Mouse (Mus musculus) embryonic facial prominence, embryonic 15.5 days (tissue): Measurements from ENCODE around the gene Acbd6. TPM values are rescaled to one million over a fixed set of nuclear protein-coding genes. Genes with fewer than 3 reads are reported as not detected.

Experiments used
- ATAC-seq: fragments of 200-750 bp; cut with Nextera tagmentation; 2 replicates; pipeline ENCODE4 v1.8.0; 2017; ENCODE audit warnings: low read depth, moderate TSS enrichment; ENCODE audit not compliant: insufficient number of reproducible peaks, low FRiP score, low TSS enrichment
- H3K27ac ChIP-seq: fragments of 300-500 bp; sonication (generic); replicated peaks from 2 replicates; pipeline ENCODE4 v1.5.1; 2015; ENCODE audit warnings: mild to moderate bottlenecking, inconsistent platforms
- H3K27me3 ChIP-seq: fragments of 300-500 bp; sonication (generic); 2 replicates; pipeline ENCODE4 v1.6.1; 2015; ENCODE audit warnings: inconsistent platforms
- H3K36me3 ChIP-seq: fragments of 300-500 bp; sonication (generic); 2 replicates; pipeline ENCODE4 v1.6.1; 2015; ENCODE audit warnings: mild to moderate bottlenecking, inconsistent platforms
- H3K4me1 ChIP-seq: fragments of 300-500 bp; sonication (generic); 2 replicates; pipeline ENCODE4 v1.6.1; 2015; ENCODE audit warnings: inconsistent platforms
- H3K4me2 ChIP-seq: fragments of 300-500 bp; sonication (generic); replicated peaks from 2 replicates; pipeline ENCODE4 v1.6.1; 2015; ENCODE audit warnings: mild to moderate bottlenecking, inconsistent platforms
- H3K4me3 ChIP-seq: fragments of 300-500 bp; sonication (generic); replicated peaks from 2 replicates; pipeline ENCODE4 v1.5.1; 2015; ENCODE audit warnings: mild to moderate bottlenecking, inconsistent platforms
- H3K9ac ChIP-seq: fragments of 300-500 bp; sonication (generic); 2 replicates; pipeline ENCODE4 v1.6.1; 2015; ENCODE audit warnings: inconsistent platforms
- H3K9me3 ChIP-seq: fragments of 300-500 bp; sonication (generic); replicated peaks from 2 replicates; pipeline ENCODE4 v1.6.1; 2016; ENCODE audit warnings: inconsistent platforms
- WGBS: fragments of 180-500 bp; shearing (Covaris S2); methylation state at CpG from one replicate; pipeline ENCODE4 v1.1.7; 2015; 5-methylcytosine and 5-hydroxymethylcytosine counted together
- polyA plus RNA-seq: library from polyadenylated mRNA; unstranded; fragments of >200 nt; fragmentation: Nextera tagmentation; extraction: Ambion mirVana; gene quantifications from 2 replicates; pipeline ENCODE4 v1.2.1, GENCODE M21; 2015

Acbd6 gene
- polyA plus RNA-seq, 1 experiment from 2014 or later = 77.4 TPM

DNA sequence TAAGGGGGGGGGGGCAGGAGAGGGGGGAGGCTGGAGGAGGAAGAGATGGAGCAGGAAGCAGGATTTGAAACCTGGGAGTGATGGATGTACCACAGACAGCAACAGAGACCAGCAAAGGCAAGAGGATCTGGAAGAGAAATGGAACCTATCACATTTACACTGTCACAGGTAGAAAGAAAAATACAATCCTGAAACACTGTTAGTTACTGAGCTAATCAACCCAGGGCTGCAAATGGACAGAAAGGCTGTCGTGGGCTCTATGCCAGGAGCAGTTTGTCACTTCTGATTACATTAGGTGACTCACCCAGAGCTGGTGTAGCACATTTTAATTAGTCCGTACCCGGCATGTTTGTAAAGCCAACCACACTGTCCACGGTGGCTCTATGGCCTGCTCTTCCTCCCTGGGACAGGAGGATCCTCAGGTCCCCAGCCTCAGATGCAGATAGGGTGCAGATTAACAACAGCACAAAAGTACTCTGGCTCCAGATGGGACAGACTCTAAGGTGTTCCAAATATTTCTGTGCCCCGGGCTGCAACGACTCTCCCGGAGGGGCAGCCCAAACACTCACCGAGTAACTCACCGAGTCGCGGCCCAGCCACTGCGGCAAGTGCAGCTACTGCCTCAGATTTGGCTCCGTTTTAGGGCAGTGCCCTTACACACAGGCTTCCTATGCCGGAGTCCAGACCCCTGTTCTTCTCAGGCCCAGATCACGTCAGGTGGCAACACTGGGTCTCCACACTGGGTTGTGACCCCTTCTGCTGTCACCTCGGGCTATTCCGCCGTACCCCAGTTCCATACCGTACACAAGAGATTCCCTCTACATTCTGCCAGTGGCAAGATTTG is 28.6 kb upstream of the Acbd6 start:
- no peak overlapping the region for H3K9ac ChIP-seq
- H3K9me3 ChIP-seq = no peaks in the 10 kb centered on the region
- peaks cover 27% of the 10 kb centered on the region for H3K4me1 ChIP-seq
- H3K4me2 ChIP-seq = no peak overlapping the region
- H3K4me3 ChIP-seq = no peak overlapping the region
- H3K36me3 ChIP-seq = no peaks in the 10 kb centered on the region
- WGBS = 61% methylated on average over 19 of the region's 19 CpGs
- H3K27ac ChIP-seq = no peak overlapping the region
- no peaks in the 10 kb centered on the region for H3K27me3 ChIP-seq
- no peak for ATAC-seq

DNA sequence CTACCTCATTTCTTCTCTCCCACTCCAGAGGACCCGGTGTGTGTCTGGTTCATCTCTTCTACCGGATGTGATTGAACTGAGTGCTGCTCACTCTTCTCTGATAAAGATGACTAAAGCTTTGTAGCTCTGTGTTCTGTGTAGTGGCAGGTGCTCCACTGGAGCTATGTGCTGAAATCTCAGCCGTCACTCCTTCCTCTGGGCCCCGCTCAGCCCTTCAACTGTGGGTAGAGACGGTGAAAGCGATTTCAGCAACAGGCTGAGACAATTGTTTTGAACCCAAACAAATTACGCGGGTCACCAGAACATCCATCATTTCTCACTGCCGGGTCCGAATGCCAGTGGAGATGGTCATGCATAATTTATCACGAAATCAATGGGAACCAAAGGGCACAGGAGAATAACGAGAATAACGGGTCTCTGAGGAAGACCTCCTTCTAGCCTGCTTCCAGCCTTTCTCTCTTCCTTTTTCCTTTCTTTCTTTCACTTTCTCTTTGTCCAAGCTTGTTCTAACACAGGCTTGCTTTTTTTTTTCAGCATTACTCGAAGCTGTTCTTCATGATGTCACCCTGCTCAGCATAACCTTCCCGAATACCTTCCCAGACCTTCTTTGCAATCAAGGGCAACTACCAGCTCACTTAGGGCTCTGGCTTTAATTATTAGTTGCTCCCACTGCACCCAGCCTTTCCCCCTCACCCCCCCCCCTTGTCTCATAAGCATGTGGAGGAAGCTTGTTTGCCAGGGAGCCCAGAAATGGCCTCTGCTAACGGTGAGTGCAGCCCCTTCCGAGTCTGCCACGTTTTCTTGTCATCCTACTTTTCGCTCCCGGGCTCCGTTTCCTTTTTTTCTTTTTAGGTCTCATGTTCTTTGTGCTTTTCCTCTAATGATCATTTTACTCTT is 27.1 kb upstream of the Acbd6 start:
- H3K4me2 ChIP-seq = peak overlapping the region; percentile 15; the same call in 1 of the 2 replicates

DNA sequence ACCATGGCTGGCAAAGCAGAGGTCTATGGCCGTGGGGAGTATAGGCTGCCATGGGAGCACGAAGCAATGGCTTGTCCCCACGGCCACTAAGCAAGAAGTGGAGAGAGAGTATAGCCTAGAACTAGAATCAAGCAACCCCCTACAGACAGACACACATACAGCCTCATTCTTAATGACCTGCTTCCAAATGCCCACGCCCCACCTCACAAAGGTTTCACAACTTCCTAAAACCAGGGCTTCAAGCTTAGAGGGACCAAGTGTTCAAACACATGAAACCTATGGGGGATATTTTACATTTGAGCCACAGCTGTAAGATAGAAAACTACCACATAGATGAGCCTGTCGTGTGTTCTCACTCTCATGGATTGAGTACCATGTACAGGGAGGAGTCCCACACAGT is 25.5 kb upstream of the Acbd6 start:
- no peaks in the 10 kb centered on the region for H3K9me3 ChIP-seq
- H3K27ac ChIP-seq = no peak overlapping the region
- no peak overlapping the region for H3K4me2 ChIP-seq
- no peak overlapping the region for H3K9ac ChIP-seq
- H3K36me3 ChIP-seq = no peaks in the 10 kb centered on the region
- H3K4me3 ChIP-seq = no peak overlapping the region
- H3K27me3 ChIP-seq = no peaks in the 10 kb centered on the region
- 85% methylated on average over 5 of the region's 5 CpGs for WGBS
- ATAC-seq = no peak
- H3K4me1 ChIP-seq = peaks cover 20% of the 10 kb centered on the region

More for the DNA sequence above, 27.1 kb upstream of the Acbd6 start:
- WGBS = 48% methylated on average over 21 of the region's 21 CpGs
- Histone ChIP-seq H3K36me3 (no peaks in the 10 kb centered on the region), H3K4me3 (no peak overlapping the region), H3K27me3 (no peaks in the 10 kb centered on the region), H3K9ac (no peak overlapping the region), H3K27ac (no peak overlapping the region), H3K4me1 (peaks cover 27% of the 10 kb centered on the region), H3K9me3 (no peaks in the 10 kb centered on the region)
- no peak for ATAC-seq

DNA sequence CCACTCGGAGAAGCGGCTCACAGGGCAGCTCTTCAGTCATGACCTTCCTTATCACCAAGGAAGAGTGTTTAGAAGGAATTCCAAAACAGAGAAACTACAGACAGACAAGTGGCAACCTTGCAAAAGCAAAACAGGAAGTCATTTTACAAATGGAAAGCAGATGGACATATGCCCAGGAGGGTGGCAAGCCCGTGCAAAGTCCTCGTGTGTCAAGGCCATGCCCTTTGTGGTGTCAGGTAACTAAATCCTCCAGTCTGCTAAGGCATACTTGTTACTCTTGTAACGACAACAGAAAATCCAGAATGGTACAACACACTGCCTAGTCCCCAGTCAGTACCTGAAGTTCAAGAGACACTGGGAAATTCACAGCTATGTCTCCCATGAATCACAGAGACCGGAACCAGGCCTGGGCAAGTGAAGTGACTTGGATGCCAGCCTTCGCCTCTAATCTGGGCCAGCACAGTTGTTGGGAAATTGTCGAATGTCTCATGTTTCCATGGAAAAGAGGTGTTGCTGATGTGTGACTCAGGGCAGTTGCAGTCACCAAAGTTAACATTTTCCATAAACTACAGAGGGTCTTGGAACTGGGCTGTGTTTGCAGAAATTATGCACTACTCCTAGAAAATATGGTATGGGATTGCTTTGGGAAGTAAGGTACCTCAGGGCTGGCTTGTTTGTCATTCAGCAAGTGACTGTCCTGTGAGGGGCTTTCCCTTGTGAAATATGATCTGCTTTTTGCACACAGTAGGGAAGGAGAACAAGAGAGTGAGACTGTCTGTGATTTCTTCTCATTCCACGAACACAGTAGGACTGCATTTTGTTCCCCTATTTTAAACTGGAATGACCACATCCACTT is 24.9 kb upstream of the Acbd6 start:
- Histone ChIP-seq H3K4me2 (no peak overlapping the region), H3K27ac (no peak overlapping the region), H3K4me1 (peaks cover 13% of the 10 kb centered on the region), H3K9me3 (no peaks in the 10 kb centered on the region), H3K4me3 (no peak overlapping the region), H3K36me3 (no peaks in the 10 kb centered on the region), H3K27me3 (no peaks in the 10 kb centered on the region), H3K9ac (no peak overlapping the region)
- 35% methylated on average over 9 of the region's 9 CpGs for WGBS
- no peak; the same call in 1 of the 2 replicates for ATAC-seq

DNA sequence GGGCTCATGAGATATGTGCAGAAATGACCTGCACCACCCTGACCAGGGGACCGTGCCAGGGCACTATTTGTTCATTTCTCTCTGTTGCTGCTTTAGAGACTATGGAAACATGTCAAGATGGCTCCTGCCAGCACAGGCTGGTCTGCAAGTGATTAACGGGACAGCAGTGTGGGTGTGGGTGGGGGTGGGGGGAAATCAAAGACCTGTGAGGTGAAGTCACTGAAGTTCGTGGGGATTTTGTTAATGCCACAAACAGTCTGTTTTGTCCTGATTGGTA is 24.3 kb upstream of the Acbd6 start:
- Histone ChIP-seq H3K4me1 (peaks cover 7% of the 10 kb centered on the region), H3K4me2 (no peak overlapping the region), H3K27ac (no peak overlapping the region), H3K4me3 (no peak overlapping the region), H3K9ac (no peak overlapping the region), H3K27me3 (no peaks in the 10 kb centered on the region), H3K9me3 (no peaks in the 10 kb centered on the region), H3K36me3 (no peaks in the 10 kb centered on the region)
- 38% methylated on average over 3 of the region's 3 CpGs for WGBS
- no peak for ATAC-seq

DNA sequence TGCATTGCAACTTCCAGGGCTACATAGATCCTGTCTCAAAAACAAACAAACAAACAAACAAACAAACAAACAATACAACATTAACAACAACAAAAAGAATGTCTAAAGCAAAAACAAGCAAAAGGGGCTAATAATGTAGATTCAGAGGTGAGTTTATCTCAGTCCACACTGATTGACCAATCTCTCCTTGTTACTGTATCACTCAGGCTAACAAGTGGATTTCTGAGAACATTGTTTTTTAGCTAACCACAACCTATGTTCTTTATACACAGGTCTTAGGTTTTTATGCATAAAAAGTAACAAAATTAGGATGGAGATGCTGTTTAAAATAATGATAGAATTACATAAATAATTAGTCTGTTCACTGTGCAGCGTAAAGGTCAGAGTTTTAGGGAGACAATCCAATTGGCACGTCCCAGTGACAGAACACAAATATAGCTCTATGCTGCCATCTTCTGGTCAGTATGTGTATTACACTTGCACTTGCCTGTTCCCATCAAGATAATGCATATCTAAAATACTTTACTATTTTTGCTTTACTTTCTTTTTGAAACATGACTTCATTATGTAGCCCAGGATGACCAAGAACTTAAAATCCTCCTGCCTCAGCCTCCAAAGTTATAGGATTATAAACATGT is 20.8 kb upstream of the Acbd6 start:
- Histone ChIP-seq H3K4me1 (no peaks in the 10 kb centered on the region), H3K27me3 (no peaks in the 10 kb centered on the region), H3K4me2 (no peak overlapping the region), H3K36me3 (no peaks in the 10 kb centered on the region), H3K27ac (no peak overlapping the region), H3K9ac (no peak overlapping the region), H3K4me3 (no peak overlapping the region), H3K9me3 (no peaks in the 10 kb centered on the region)
- 3% methylated on average over 2 of the region's 2 CpGs for WGBS
- ATAC-seq = no peak

DNA sequence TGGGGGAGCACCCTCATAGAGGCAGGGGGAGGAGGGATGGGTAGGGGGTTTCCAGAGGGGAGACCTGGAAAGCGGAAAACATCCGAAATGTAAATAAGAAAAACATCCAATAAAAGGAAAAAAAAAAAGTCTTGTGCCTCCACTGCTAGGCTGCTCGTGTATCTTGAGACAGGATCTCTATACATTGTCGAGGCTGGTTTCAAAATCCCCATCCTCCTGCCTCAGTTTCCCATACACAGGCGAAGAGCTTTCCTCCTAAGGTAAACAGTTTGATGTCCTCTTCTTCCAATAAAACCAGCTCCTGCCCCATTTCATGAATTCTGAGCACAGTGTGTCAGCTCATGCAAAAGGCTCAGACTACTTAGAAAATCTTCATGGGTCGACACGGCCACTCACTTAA is 19.9 kb upstream of the Acbd6 start:
- no peaks in the 10 kb centered on the region for H3K36me3 ChIP-seq
- no peak overlapping the region for H3K4me3 ChIP-seq
- H3K4me1 ChIP-seq = no peaks in the 10 kb centered on the region

DNA sequence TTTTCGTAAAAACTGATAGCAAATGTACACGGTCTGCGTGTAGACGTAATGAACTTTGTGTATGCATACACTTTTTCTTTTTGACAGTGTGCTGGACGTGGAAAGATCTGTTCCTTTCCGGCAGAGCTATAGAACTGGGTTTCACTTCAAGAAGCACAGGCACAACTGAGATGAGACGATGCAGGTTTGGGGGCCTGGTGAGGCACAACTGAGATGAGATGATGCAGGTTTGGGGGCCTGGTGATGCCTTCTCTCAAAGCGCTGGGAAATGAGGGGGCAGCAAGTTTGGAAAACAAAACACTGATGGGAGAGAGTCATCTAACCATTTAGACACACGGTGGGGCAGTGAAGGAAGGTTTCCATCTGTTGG is 293 bp upstream of the Acbd6 start:
- 52% methylated on average over 9 of the region's 9 CpGs for WGBS

More for the DNA sequence above, 19.9 kb upstream of the Acbd6 start:
- H3K27ac ChIP-seq = no peak overlapping the region
- ATAC-seq = no peak
- no peak overlapping the region for H3K9ac ChIP-seq
- no peak overlapping the region for H3K4me2 ChIP-seq
- WGBS = 67% methylated on average over 7 of the region's 7 CpGs
- no peaks in the 10 kb centered on the region for H3K9me3 ChIP-seq
- H3K27me3 ChIP-seq = no peaks in the 10 kb centered on the region

DNA sequence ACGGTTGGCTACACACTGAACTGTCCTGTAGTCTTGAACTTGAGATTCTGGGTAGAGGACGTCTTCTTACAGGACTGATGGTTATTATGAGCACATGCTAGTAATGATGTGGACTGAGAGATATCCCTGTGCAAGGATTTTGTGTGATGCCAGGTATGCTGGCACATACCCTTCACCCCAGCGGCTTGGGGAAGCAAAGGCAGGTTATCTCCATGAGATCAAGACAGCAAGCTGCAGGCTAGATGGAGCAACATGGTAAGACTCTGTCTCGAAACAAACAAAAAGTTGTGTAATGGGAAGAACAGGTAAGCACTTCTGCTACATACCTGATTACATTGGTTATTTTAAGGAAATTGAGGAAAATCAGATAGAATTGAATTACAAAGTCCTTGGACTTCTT is 2.1 kb downstream of the Acbd6 start:
- no peak overlapping the region for H3K4me3 ChIP-seq
- H3K36me3 ChIP-seq = peaks cover 2% of the 10 kb centered on the region; the same call in 1 of the 2 replicates
- peaks cover 12% of the 10 kb centered on the region for H3K4me1 ChIP-seq
- no peak for ATAC-seq
- 79% methylated on average over 4 of the region's 4 CpGs for WGBS
- no peaks in the 10 kb centered on the region for H3K9me3 ChIP-seq
- H3K27ac ChIP-seq = no peak overlapping the region
- H3K27me3 ChIP-seq = no peaks in the 10 kb centered on the region
- no peak overlapping the region; the same call in 1 of the 2 replicates for H3K4me2 ChIP-seq
- H3K9ac ChIP-seq = no peak overlapping the region

More for the DNA sequence above, 293 bp upstream of the Acbd6 start:
- peak; percentile 37; the same call in 1 of the 2 replicates for ATAC-seq
- Histone ChIP-seq H3K4me3 (peak overlapping the region; percentile 95), H3K36me3 (no peaks in the 10 kb centered on the region), H3K9ac (peak overlapping the region; percentile 73; the same call in 1 of the 2 replicates), H3K4me2 (peak overlapping the region; percentile 78), H3K27me3 (no peaks in the 10 kb centered on the region), H3K27ac (peak overlapping the region; percentile 81), H3K9me3 (no peaks in the 10 kb centered on the region), H3K4me1 (peaks cover 12% of the 10 kb centered on the region)

DNA sequence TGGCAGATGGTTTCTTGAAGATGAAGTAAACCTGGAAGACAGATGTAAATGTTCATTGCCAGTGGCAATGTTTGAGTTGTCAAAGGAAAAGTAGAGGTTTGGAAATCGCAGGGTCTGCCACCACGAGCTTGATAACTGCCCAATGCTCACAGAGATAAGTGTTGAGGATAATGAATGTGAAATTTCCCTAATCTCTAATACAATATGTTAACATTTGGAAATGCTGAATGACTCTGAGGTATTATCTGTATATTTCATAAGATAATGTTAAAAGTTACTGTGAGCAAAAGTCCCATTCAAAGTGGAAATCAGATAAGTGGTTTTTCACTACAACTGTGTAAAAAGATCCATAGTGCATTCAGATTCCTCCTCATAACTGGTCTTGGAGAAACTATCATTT is 2.8 kb downstream of the Acbd6 start:
- Histone ChIP-seq H3K27me3 (no peaks in the 10 kb centered on the region), H3K4me3 (no peak overlapping the region), H3K4me2 (no peak overlapping the region), H3K27ac (no peak overlapping the region), H3K9me3 (no peaks in the 10 kb centered on the region), H3K36me3 (peaks cover 7% of the 10 kb centered on the region; the same call in 1 of the 2 replicates), H3K4me1 (peaks cover 12% of the 10 kb centered on the region), H3K9ac (no peak overlapping the region)
- 67% methylated on average over 2 of the region's 2 CpGs for WGBS
- ATAC-seq = no peak
